Mouse (Mus musculus): ENCODE data around the gene Gm3047.
"Not testable (repeated sequence)": the region's sequence is repeated elsewhere in the genome, so short reads cannot be mapped to it uniquely, and the experiment has no call there.

The Gm3047 gene

GRCm38 (mm10) chr14:4555105-4555504, at the start of gene Gm3047:
Gene Gm3047, plus strand, starts transcription at chr14:4555405.
- not testable (repeated sequence) for ATAC-seq (ENCODE audit: low TSS enrichment)
